Mouse (Mus musculus) CD4-positive helper T cell, adult 2 months (primary cell): ENCODE data around the gene Rxra.

ENCODE experiments used
- DNase-seq: peaks from one replicate; pipeline ENCODE4 v3.0.0-alpha.2; 2012; ENCODE audit warnings: low read depth, missing footprints, low spot score

Rxra gene

DNA sequence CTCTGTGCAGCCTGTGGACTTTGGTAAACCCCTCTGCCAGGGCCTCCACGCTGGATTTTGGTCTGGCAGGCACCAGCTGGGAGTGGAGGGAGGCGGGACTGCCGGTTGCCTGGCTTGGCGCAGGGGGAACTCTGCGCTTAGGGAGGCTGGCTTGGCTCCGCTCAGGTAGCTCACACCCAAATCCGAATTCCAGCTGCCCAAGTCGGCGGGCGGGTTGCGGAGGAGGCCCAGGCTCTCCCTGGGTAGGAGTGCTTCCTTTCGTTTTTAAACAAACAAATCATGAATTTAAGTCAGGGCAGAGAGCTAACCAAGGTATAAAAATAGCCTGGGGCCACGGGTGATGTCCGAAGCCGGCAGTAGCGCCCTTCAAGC is at the start of gene Rxra:
Gene Rxra (plus strand): TSS at position 335 of the 372 bp plus-strand sequence.
- peak; percentile 16 for DNase-seq

DNA sequence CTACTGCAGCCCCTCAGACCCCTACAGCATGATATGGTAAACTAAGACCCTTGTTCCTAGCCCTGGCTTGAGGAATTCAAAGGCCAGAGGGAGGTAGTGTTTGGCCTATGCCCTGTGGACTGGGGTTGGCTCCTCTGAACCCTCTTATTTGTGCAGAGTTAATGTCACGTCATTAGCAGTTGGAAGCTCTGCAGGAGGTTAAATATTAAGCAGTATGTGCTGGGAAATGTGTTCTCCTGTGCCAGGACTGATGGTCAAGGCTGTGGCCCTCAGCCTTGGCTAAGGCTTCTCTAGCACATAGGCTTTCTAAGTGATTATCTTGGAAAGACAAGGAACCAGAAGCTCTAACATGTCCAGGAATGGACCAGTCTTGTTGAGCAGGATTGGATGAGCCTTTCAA is 49.6 kb upstream of the Rxra start:
- no peak for DNase-seq

DNA sequence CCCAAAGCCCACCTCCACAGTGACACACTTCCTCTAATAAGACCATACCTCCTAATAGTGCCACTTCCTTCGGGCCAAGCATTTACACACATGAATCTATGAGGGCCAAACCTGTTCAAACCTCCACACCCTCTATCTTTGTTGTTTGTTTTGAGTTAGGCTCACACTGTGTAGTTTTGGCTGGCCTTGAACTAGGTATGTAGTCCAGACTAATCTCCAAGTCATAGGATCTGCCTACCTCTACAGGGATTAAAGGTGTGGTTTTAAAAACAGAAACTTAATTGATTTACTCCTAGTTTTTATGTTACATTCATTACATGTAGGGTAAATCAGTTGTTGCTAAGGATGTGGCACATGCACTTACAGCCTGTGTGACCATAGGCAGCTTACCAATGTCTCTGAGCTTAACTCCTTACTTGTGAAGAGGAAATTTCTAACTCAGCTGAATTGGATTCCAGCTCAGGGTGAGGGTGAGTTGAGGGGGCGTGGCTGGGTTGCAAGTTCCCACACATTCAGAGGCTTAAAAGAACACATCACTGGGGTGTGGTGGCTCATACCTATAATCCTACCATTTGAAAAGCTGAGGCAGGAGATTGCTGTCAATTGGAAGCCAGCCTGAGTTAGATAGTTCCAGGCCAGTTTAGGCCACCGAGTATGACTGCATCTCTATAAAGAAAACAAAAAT is 45.5 kb upstream of the Rxra start:
- no peak for DNase-seq

GRCm38 (mm10) chr2:27633471-27633870 is 42.8 kb upstream of the Rxra start:
- DNase-seq = no peak

DNA sequence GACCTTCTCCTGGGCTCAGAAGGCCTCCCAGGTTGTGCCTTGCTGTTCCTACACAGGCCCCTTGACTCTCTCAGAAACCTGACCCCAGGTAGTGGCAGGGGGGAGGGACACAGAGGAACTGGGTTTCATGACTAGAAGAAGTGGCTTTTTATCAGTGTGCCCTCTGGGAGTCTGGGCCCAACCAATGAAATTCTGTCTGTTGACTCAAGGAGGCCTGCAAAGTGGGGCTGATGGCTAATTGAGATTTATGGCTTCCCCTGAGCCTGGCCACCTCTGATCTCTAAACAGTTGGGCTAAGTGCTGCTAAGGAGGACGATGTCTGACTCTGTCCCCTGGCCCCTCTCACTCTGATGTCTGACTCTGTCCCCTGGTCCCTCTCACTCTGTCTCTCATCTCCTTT is 42.2 kb upstream of the Rxra start:
- no peak for DNase-seq

DNA sequence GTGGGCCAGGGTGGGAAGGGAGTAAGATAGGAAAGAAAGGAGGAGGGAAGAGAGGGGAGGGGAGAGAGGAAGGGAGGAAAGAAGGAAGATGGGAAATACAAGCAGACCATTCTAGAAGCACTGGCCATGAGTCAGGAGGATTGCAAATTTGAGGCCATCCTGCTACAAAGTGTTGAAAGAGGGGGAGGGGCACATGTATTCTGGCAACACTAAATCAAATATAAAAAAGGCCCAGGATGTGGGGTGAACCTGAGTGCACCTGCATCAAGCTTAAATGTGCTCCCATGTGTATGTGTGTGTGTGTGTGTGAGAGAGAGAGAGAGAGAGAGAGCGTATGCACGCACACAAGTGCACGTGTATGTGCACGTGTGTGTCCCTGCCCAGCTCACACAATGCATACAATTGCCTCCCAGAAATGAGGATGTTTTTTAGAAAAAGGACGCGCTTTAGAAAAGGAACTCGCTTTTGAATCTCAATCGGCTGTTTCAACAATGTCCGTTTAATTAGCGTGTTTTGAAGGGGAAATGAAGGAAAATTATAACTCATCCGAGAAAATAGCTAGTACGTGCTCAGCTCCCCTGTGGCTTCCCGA is 41.0 kb upstream of the Rxra start:
- DNase-seq = no peak

DNA sequence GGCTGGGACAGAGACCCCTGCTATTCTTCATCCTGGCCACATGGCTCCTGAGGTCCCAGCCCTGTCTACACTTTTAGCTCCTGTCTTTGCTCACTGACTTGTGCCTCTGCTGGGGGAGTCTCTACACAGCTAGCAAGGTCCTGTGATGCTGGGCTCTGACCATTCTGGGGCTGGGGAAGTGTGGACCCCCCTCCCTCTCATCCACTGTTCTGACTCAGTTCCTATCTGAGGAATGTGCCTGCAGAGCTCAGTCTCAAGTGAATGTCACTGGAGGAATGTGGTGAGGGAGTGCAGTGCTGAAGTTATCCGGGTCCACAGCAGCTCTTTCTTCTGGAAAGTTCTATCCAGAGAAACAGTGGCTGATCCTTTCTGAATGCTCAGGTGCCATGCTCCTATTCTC is 39.4 kb upstream of the Rxra start:
- DNase-seq = no peak

- no peak for DNase-seq
These were observed 38.9 kb upstream of the Rxra start for GRCm38 (mm10) chr2:27637281-27637896.

GRCm38 (mm10) chr2:27639631-27640334 is 36.5 kb upstream of the Rxra start:
- DNase-seq = no peak

- DNase-seq = no peak
These were observed 35.2 kb upstream of the Rxra start for GRCm38 (mm10) chr2:27640900-27641479.

GRCm38 (mm10) chr2:27644547-27645120 is 31.6 kb upstream of the Rxra start:
- DNase-seq = no peak

- DNase-seq = no peak
These were observed 30.8 kb upstream of the Rxra start for GRCm38 (mm10) chr2:27645471-27645870.

GRCm38 (mm10) chr2:27649862-27650661 is 26.2 kb upstream of the Rxra start:
- DNase-seq = no peak

DNA sequence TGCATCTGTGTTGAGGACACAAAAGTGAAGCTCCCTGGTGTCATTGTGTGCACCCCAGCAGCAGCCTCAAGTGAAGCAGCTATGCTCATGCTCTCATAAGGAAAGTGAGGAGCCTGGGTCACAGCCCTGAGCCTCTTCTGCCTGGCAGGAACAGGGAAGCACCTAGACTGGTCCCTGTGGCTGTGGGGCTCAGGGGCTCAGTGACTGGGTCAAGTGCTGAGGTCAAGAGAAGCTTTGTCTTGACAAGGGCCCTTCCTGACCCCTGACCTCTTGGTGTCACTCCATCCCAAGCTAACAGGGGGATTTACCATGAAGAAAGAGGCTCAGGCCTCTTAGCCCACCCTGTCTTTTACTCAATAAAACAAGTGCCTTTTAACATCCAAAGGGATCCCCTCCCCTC is 25.2 kb upstream of the Rxra start:
- DNase-seq = no peak

- DNase-seq = no peak
These were observed 22.7 kb upstream of the Rxra start for GRCm38 (mm10) chr2:27653496-27654030.

DNA sequence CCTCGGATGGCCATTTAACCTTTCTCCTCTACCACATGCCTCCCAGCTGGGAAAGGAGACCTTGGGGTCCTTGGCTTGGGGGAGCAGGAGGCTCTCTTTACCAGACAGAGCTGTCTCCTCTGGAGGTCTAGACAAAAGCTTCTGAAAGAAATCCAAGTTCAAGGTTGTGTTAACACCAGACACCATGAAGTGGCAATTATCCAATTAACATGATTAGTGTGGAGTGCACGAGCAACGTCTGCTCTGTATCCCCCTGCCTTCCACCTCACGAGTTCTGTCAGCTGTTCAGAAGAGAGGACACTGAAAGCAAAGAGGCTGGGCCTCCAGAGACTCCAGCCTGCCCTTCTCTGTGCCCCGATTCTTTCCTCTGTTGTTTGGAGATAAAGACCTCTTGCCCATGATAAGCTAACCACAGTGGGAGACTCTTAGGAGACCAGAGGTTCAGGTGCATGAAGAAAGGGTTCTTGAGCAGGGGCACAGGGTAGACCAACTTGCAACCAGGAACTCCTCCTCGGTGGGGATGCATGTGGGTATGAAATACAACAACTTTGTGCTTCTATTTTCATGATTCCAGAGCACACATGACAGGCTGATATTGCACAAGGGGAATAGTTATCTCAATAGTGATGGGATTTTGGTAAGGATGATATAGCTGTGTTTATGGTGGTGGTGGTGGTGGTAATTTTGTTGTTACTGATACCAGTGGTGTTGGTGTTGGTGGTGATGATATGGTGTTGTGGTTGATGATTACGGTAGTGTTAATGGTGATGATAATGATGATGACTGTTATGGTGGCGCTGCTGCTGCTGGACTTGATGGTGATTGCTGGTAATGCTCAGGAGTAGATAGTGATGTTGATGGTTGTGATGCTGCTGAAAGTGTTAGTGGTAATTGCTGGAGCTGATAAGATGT is 21.7 kb upstream of the Rxra start:
- DNase-seq = no peak

GRCm38 (mm10) chr2:27656576-27656975 is 19.7 kb upstream of the Rxra start:
- no peak for DNase-seq

DNA sequence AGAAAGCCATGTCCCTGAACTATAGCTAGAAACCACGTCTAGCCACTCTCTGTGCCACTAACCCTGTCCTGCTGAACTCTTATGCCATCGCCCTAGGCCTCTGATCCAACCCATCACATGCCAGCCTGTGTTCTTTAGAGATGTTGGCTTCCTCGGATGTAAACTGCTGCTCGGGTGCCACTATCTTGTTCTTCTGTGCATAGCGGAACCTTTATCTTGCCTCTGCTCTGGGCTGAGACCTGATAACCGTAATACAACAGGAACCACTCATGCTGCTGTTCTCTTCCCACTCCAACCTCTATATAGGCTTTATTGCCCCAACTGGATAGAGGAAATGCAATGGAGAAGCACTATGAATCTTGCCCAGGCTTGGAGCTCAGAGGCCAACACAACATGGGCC is 11.0 kb upstream of the Rxra start:
- no peak for DNase-seq

GRCm38 (mm10) chr2:27666719-27667118 is 9.5 kb upstream of the Rxra start:
- no peak for DNase-seq

DNA sequence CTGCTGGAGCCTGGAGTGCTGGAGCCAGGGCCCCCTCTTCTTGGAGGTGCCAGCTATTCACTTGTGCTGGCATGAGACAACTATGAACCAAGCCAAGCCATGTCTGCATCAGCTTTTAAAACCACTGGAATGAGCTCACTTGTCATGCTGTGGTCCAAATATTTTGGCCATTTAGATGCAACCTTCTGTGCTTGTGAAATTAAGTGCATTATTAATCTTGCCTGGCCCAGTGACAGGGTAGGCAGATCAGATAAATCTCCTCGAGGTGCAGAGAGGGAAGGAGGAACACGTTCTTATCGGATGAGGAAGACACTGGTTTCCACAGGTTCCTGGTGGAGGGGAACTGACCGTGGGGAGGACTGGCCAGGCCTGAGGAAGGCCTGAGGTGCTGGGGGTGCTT is 8.6 kb upstream of the Rxra start:
- no peak for DNase-seq
